Mouse (Mus musculus): ENCODE results near the gene Siglecf.
A peak's percentile ranks its signal among the peaks of the same experiment; 100 is the strongest.
"Not testable (repeated sequence)": the region's sequence is repeated elsewhere in the genome, so short reads cannot be mapped to it uniquely, and the experiment has no call there.

Siglecf gene

DNA sequence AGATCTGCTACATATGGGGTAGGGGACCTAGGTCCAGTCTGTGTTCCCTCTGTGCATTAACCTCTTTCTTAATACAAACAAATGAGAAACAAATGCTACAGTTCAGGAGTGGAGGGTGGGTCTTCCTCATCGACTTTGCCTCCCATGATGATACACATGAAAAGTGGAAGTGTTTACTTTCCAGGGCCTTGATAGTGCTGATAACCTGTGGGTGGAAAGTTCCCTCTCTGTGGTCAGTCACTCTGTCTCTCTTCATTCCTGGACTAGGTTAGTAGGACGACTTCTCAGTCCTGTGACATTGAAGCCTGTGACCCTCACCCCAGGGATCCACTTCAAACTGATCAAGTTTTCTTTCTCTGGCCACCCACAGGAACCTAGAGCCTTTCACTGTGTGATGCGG is at the start of gene Siglecf:
Gene Siglecf, plus strand, starts transcription at position 188 of the 400 bp plus-strand sequence.
- no peak for DNase-seq

DNA sequence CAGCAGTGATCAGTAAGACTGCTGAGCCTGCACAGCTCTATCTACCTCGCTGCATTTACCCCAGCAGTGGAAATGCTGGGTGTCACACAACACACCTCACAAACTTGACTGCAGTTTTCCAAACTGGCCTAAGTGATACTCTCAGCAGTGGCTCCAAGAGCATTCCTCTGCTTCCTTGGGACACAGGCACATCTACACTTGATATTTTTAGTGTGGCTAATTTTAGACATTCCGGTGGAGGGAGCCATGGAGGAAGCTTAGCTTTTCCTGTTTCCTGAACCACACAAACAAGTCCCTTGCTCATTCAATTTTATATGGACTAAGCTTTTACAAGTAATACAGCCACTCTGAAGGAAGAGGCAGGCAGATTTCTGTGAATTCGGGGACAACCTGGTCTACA is 45.9 kb upstream of the Siglecf start:
- DNase-seq: no peak

DNA sequence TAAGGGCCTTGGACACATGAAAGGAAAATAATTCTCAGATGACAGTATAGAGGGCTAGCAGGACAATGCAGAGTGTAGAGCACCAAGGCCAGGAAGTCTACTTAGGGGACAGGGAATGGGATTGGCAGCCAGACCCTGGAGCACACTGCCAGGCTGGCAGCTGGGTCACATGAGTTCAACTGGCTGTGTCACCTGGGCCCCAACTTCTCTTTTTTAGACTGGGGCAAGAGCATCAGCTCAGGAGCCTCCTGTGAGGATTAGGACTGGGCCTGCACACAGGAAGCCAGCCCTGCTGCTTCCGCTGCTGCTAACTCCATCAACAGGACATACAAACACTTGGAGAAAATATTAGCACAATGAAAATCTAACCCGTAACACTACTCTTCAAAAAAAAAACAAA is 42.1 kb upstream of the Siglecf start:
- DNase-seq: no peak

DNA sequence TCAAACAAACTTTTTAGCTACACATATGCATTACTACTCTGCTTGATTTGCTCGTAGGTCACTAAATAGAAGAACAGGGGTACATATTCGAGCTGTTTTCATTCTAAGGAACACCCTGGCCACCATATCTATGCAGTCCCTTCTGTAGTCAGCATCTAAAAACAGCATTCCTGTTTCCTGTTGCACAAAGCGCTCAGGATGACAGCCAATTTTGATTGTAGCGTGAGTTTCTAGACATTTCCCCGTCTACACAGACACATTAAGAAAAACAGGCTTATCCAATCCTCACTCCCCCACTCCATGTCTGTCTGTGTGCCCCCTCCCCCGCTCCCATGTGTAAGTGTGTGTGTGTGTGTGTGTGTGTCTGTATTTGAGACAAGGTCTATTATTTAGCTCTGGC is 39.5 kb upstream of the Siglecf start:
- peak; percentile 30 for DNase-seq

DNA sequence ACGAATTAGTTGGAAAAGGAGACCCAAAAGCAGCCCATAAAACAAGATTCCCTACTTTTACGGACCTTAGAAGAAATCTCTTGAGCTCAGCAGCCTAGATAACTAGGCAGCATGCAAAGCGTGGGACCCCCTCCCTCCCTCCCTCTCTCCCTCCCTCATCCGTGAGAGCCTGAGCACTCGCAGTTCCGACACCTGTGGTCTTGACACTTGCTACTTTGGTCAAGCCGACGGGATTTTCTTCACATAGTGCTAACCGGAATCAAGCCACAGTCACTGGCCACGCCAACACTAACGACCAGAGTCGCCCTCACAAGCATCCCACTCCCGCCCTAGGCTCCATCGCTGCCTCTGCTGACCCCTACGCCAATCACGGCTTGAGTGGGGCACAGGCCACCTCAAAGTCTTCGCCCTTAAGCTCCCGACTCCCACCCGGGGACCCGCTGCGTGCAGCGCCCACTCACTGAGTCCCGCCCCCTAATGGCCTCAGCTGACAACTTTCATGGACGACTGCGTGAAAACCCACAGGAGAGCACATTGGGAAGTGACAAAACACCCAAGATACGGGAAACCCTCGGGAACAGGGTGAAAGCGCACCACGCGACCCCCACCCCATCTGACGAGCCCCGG is 38.6 kb upstream of the Siglecf start:
- peak; percentile 13 for DNase-seq

DNA sequence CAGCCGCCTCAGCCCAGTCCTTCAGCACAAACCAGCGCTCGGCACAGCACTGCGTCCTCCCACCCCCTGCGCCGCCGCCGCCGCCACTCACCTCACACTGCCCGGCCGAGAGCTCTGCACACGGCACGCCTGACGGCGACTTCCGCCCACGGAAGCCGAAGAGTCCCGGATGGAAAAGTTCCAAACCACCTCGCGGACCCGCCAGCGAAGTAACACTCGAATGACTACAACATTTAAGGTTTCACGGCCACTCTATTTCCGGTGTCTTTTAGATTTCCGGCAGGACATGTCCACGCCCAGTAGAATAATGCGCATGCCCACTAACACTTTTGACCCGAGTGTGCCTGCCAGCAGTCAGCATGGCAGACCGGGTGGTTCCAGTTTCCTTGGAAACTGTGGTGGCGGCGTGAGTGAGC is 38.1 kb upstream of the Siglecf start, which contains the start of gene Zfp715:
Gene Zfp715, minus strand, starts transcription at position 282 of the 416 bp plus-strand sequence.
- peak; percentile 93 for DNase-seq

DNA sequence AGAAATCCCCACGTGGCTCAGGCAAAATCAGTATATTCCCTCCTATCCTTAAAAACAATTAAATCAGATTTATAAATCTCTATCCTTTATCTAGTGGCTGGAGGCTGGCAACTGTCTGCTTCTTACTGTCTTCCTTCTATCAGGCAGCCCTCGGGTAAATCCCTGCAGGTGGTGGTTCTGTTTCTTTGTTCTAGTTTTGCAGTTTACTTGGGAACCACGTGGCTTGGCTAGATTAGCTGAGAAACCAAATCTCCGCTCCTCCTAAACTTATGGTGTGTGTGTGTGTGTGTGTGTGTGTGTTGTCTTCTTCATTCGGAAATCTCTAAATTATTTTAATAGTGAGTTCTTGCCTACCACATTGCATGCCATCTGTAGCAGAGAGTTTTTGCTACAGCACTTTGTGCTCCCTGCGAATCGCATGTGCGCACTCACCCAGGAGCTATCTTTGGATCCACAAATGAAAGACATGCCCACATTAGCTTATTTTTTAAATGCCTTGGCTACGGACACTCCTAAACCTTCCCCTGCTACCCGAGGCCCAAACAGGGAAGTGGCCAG is 24.8 kb upstream of the Siglecf start:
- no peak for DNase-seq

DNA sequence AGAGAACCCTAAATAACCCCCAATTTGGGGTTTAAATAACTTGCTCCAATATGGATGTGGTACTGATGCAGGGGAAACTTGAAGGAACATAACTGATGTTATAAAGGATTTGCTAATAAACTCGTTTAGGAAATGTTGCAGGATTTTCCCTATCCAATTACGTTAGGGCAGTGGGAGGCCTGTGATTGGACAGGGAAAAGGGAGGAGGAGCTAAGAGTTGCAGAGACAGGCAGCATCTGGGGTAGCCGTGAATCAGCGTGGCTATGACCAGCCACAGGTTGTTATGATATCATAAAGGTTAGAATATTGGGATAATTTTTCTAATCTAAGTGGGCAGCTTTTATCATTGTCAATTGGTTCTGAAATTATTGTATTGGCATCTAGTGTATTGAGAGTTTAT is 23.0 kb upstream of the Siglecf start:
- DNase-seq: no peak

DNA sequence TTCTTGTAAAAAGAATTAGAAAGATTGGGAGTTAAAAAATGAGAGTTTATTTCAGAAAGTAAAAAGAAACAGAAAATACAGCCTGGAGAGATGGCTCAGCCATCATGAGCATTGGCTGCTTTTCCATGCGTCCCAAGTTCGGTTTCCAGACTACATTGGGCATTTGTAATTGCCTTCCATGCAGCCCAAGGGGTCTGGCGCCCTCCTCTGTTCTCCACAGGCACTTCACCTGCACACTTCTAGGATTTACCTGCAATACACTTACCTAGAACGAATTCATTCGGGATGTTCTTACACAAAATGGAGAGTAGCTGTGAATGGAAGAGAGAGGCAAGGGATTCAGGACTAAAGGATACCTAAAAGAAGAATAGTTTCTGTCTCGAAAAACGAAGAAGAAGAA is 17.9 kb upstream of the Siglecf start:
- DNase-seq: peak; percentile 10

DNA sequence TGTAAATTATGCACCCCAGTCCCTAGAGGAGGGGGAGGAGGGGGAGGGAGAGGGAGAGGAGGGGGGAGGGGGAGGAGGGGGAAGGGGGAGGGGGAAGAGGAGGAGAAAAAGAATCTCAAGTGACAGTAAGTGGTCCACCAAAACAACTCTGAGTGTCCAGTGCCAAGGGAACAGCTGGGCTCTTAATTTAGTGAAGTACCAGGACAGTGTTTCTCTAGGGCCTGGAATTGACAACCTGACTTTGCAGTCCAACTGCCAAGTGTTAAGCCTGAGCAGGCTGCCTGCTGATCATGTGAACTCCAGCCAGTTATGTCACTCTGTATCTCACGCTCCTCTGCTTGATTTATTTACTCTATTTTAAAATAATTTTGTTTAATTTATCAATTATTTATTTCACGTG is 17.2 kb upstream of the Siglecf start:
- no peak for DNase-seq

DNA sequence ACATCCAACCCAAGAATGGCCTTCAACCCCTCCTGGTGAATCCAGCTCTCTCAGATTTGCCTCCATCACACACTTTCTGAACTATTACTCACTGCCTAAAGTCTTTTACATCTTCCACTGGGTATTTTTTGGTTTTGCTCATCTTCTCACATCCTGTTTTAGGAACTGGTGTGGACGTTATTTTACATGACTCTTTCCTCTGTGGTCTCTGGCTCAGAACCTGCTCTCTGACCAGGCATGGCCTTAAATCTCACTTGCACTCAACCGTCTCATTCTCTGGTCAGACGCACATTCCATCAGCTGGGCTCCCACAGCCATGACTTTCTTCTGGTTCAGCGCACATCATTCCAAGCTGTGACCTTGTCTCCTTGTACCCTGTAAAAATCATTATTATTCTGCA is 10.4 kb upstream of the Siglecf start:
- no peak for DNase-seq

DNA sequence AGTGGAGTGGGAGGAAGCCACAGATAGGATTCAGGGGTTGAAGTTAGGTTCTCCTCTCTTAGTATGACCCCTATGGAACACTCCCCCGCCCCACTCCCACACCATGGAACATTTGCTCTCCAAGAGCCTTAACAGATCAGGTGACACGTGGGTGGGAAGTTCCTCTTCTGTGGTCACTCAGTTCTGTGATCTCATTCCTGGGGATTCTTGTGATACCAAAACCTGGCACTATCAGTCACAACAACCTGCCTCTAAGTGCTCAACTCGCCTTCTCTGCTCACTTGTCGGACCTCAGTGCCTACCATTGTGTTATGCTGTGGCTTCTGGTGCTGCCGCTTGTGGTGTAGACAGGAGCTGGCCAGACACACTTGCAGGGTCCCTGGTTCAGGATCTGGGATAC is 8.0 kb upstream of the Siglecf start:
- DNase-seq: no peak

DNA sequence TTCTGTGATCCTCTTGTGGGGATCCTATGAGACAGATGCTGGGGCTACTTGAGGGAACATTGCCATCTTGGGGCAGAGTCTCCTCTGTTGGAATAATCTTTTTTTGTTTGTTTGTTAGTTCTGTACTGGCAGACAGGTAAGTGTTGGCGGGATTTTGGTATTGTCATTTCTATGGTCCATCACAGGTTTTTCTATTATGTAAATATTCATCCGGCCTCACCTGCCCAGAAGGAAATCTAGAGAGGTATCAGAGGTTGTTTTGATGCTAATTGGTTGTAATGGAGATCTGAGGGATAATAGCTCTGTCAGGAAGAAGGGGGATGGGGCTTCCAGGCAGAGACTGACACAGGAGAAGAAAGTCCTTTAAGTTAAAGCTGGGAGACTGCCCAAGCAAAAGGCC is 7.1 kb upstream of the Siglecf start:
- no peak for DNase-seq

DNA sequence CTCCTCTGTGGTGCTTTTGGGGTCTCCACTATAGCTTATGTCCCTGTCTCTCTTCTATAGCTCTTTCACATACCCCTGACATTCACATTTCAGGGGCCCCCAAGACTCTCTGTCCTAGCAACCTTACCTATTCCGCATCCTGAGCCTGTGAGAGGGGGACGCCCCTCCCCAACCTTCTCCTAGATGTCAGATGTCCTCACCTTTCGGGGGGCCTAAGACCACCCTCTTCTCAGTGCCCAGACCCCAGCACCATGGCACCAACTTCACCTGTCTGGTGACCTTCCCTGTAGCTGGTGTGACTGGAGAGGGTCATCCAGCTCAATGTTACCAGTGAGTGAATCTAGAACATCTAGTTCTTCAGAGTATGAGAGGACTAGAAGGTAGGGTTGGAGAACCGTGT is 6.7 kb upstream of the Siglecf start:
- DNase-seq: no peak

DNA sequence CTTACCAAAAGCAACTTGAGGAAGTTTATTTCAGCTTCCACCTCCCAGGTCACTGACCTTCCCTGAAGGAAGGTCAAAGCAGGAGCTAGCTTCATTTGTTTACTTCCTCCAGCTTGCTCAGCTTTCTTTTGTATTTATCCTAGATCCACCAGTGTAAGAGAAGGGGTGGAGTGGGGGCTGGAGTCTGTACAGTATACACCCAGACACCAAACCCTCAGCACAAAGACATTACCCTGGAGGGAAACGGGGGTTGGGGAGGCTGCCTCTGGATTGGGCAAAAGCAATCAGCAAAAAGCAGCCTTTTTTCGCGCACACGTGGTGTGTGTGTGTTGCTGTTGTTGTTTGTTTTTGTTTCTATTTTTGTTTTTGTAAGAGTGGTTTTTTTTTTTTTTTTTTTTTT is 5.0 kb upstream of the Siglecf start:
- no peak for DNase-seq

DNA sequence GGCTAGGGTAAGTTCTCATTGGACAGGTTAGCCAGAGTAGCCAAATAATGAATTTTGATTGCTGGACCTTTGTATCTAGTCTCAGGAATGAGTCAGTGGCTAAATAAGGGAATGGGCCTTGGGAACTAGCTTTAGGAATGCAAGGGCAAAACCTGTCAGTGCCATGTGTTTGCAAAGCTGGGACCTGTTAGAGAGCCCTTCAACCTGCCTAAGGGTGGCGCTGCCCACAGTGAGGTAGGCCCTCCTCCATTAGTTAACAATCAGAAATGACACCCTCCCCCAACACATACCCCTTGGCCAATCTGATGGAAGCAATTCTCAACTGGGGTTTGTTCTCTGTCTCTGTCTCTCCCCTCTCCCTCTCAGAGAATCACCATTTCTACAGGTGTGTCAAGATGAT is 4.6 kb upstream of the Siglecf start:
- DNase-seq: no peak

DNA sequence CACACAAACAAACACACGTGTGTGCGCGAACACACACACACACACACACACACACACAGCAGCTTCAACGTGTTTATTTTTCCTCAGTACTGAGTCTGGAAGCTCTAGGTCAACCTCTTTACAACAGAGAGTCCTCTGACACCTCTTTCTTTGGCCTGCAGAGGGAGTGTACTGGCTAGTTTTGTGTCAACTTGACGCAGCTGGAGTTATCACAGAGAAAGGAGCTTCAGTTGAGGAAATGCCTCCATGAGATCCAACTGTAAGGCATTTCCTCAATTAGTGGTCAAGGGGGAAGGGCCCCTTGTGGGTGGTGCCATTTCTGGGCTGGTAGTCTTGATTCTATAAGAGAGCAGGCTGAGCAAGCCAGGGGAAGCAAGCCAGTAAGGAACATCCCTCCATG is 1.5 kb upstream of the Siglecf start:
- not testable (repeated sequence) for DNase-seq

DNA sequence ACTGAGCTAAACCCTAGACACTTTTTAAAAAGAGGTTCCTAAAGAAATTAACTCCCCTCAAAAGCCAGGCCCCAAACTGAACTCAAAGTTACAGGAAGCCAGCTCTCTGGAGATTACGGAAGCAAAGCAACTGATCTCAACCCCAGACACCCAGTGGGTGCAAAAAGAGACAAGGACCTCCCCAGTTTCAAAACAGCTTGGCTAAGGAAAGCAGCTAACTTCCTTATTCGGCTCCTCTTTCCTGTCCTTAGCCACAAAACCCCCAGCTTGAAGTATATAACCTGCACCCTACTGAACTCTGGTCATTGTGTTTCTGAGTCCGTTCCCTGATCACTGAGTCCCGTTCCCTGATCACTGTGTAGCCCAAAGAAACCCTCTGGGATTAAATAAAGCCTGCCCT is 2.0 kb downstream of the Siglecf start:
- DNase-seq: no peak

DNA sequence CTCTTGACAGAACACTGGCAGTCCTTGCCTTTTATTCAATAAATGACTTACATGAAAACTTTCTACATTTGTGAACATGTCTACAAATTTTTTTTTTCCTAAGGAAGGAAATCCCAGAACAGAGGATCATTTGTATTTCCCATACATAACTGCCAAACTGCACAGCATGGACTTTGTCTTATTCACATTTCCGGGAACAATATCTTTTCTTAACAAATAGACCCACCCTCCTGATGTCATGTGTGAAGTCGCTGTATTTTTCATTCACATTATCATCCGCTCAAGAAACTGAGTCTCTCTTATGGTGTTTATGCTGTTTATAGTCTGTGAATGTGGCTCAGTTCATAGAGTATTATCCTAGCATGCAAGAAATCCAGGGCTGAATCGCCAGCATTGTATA is 2.6 kb downstream of the Siglecf start:
- DNase-seq: no peak

DNA sequence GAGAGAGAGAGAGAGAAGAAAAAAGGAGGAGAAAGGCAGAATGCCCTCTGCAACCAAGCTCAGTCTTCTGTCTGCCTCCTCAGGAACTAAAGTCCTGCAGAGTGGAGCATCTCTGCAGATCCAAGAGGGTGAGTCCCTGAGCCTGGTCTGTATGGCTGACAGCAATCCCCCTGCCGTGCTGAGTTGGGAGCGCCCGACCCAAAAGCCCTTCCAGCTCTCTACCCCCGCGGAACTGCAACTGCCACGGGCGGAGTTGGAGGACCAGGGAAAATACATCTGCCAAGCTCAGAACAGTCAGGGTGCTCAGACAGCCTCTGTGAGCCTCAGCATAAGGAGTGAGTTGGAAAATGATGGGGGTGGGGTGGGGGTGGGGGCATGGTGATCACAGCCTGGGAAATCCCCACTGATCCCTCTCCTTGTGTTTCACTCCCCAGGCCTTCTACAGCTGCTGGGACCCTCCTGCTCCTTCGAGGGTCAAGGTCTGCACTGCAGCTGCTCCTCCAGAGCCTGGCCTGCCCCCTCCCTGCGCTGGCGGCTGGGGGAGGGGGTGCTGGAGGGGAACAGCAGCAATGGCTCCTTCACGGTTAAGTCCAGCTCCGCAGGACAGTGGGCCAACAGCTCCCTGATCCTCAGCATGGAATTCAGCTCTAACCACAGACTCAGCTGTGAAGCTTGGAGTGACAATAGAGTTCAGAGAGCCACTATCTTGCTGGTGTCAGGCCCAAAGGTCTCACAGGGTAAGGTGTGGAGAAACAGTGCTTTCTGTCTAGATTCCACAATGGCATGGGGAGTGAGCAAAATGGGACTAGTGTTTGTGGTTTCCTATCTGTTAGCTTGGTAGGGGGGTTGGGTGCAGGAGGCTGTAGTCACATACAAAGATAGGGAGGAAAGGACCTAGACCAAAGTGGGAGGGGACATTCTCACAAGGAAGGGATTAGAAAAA is 4.0 kb downstream of the Siglecf start:
- no peak for DNase-seq

DNA sequence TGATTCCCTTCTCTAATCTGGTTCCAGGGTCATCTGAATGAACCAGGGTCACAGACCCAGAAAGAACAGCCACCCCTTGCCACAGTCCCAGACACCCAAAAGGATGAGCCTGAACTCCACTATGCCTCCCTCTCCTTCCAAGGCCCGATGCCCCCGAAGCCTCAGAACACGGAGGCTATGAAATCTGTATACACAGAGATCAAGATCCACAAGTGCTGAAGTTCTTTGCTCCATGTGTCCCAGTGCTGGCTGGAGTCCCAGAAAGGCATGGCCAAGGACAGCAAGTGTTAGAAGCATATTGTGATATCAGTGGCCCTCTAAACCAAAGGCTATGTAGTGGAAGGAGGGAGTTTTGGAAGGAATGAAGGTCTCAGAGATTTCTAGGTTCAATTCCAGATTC is 7.4 kb downstream of the Siglecf start:
- DNase-seq: no peak

DNA sequence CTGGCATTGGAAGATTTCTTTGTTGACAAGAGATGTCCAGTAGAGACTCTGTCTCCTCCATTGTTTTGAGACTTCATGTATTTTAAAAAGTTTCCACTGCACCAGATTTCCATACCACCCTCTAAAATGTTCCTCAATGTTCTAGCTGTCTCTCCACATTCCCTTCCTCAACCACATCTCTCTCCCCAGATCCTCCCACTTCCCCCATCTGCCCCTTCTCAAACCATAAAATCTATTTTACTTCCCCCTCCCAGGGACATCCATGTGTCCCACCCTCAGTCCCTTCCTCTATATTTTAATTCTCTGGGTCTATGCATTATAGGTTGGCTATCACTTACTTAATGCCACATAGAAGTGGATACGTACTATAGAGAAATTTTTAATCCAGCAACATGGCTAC is 10.3 kb downstream of the Siglecf start:
- no peak for DNase-seq

DNA sequence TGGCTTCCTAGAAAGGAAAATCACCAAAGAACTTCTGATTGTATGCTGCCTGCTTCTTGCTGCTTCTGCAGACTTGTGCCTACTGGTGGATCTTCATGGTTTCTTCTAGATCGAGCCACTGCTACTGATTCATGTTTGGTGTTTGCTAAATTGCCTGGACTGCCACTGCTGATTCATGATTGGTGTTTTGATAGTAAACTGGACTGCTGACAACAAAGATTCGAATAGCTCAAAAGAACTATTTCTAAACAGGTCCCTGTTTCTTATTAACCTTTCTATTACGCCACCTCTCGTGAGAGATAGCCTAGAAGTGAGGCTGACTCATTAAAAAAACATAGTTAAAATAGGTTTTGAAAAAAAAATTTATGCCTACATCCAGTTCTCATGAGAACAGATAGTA is 10.9 kb downstream of the Siglecf start:
- no peak for DNase-seq

DNA sequence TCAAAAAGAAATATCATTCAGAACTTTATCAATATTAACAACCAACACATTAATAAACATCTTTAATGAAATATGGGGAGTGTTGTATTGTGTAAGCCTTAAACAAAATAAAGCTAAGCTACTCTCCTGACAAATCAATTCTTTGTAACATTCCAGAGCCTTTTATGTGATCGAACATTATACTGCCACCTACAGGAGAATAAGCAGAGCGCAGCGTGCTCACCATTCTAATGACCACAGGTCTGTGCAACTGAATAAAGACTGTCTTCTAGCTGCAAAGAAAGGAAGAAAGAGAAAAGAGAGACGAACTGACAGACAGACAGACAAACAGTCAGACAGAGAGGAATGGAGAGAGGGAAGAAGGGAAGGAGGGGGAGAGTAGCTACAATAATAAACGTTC is 27.1 kb downstream of the Siglecf start:
- DNase-seq: peak; percentile 15

Data from cerebellum, adult 9-10 months (tissue).